Mouse (Mus musculus): ENCODE results near the gene Spata1.

DNA sequence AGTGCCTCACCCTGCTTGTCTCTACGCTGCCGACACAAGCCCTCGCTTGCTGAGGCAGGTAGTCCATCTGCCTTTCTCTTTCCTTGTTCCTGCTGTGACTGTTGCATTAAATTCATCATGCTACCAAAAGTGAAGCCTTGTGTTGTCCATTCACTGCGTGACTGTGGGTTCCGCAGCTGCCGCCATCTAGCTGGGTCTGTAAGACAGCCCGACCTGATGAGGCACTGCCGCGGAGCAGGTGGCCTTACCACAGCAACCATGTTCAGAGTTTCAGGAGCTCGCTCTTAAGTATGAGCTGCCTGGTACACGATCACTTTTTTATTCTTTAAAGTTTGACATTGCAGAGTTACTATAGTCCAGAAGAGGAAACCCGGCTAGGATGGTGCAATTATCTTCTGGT lies 59.5 kb downstream of the Spata1 start:
- TF ChIP-seq CTCF (IDR thresholded peaks at IDR 0.05; ENCODE audit: control insufficient read depth, insufficient read depth, low read length) (no peak), POLR2A (IDR thresholded peaks at IDR 0.05; ENCODE audit: borderline replicate concordance, control insufficient read depth, low read depth, low read length) (no peak)

Data from bone marrow, adult 2 months (tissue).